Mouse (Mus musculus) thymus, postnatal 14 days (tissue): Measurements from ENCODE around the gene Commd7.
"Not testable (repeated sequence)": the region's sequence is repeated elsewhere in the genome, so short reads cannot be mapped to it uniquely, and the experiment has no call there.

Experiments used
- DNase-seq: peaks from one replicate; pipeline ENCODE4 v3.0.0; 2021

The Commd7 gene

DNA sequence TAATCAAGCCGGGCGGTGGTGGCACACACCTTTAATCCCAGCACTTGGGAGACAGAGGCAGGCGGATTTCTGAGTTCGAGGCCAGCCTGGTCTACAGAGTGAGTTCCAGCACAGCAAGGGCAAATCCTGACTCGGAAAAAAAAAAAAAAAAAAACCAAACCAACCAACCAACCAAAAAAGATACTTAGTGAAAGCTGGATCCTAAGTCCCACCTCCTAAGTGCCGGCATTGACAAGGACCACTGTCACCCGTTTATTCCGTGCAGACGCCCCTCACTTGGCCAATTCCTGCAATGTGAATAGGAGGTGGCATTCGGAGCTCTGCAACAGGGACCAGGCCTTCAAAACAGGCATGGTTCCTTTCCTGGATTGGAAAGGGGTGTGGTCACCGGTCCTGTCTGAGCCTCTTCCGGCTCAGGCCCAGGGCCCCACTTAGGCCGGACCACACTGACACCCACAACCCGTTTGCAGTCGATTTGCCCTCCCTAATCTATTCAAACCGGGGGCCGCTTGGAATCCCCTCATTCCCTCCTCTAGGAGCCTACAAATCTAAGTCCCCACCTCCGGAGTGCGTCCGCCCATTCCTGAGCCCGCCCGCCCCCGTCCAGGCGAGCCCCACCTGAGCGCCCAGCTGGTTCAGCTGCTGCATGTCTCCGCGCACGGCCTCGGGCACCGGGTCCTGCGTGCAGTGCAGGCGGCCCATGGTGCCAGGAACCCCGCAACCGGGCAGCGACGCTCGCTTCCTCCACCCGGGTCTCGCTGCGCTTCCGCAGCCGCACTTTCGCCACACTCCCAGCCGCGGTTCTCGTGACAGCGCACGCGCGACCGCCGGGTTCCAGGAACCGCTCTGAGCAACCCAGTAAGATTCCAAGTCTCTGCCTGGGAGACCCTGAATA, at the start of gene Commd7:
Commd7 (minus strand) TSS at position 806 of the 895 bp plus-strand sequence.
- peak; percentile 92 for DNase-seq

DNA sequence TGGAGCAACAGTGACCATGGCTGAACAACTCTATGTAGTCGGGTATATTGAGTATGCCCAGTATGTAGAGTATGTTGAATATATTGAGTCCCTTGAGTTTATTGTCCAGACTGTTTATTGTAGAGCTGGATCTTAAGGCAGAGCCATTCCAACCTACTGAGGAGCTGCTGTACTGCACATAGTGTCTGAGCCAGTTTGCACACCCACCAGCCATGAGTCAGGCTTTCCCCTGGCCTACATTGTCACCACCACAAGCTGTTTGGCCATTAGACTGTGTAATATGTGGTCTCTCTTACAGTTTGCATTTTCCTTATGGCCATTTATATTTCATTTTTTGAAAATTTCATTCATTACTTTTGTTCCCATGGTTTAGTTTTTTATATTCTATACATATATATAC, 47.4 kb upstream of the Commd7 start:
- DNase-seq, result no peak

DNA sequence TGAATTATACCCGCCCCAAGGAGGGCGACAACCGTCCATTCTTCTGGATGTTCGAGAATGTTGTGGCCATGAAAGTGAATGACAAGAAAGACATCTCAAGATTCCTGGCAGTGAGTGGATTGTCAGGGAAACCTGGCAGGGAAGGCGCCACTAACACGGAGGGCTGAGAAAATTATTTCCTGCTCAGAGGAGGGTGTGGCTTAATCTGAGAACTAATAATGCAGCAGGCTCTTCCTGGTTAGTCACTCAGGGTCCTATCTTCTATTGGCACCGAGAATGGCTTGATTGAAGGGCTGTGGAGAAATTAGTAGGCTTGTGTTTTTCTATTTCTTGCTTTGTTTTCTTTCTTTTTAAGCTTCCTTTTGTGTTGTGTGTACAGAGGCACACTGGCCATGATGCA, 45.0 kb upstream of the Commd7 start:
- no peak for DNase-seq

DNA sequence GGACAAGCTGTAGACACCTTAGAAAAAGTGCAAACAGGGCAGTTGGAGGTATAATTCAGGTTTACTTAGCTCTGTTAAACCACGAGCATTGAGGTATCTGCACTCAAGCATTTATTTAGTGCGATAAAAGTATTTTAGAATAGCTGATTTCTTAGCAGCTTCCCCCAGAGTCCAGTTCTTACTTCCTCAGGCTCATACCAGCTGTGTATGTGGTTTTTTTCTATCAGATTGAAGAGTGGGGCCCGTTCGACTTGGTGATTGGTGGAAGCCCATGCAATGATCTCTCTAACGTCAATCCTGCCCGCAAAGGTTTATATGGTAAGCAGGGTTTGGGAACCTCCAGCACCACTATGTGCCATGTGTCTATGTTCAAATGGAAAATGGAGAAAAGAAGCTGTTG, 44.4 kb upstream of the Commd7 start:
- DNase-seq, result no peak

DNA sequence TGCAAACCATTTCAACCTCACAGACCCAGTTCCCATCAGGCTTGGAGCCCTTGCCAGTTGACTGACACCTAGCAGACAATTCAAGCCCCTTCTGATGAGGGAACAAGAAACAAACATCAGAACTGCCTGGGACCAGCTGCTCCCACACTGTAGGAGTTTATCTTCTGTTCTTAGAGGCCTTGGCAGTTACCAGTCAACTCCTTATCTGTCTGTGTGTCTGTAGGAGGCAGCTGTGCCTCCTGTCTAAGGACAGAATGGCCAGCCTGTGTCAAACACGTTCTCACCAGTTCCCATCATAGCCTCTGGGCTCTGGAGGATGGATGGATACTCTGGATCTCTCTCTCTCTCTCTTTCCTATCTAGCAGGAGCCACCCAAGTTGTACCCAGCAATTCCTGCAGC, 42.8 kb upstream of the Commd7 start:
- DNase-seq, result not testable (repeated sequence)

DNA sequence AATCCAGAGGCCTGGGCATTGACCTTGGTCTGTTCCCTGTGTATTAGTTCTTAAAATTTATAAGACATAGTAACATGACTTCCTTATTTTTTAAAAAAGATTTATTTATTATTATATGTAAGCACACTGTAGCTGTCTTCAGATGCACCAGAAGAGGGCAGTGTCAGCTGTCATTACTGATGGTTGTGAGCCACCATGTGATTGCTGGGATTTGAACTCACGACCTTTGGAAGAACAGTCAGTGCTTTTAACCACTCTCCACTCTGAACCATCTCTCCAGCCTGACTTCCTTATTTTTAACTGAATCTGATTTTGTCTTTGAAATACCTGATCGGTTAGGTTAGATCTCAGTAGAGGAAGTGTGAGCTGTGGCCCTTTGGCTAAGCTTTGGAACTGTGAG, 40.0 kb upstream of the Commd7 start:
- no peak for DNase-seq

DNA sequence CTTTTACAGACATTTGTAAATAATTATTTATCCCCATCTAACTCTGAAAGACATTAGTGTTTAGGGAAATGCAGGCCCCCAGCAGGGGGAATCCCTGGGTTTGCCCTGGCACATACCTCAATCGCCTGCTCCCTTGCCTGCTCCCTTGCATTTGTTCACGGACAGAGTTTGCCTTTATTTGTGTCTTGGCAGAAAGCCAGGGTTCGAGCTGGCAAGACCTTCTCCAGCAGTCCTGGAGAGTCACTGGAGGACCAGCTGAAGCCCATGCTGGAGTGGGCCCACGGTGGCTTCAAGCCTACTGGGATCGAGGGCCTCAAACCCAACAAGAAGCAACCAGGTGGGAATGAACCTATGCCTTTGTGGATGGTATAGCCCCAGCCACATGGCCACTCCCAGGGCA, 37.5 kb upstream of the Commd7 start:
- DNase-seq, result no peak

DNA sequence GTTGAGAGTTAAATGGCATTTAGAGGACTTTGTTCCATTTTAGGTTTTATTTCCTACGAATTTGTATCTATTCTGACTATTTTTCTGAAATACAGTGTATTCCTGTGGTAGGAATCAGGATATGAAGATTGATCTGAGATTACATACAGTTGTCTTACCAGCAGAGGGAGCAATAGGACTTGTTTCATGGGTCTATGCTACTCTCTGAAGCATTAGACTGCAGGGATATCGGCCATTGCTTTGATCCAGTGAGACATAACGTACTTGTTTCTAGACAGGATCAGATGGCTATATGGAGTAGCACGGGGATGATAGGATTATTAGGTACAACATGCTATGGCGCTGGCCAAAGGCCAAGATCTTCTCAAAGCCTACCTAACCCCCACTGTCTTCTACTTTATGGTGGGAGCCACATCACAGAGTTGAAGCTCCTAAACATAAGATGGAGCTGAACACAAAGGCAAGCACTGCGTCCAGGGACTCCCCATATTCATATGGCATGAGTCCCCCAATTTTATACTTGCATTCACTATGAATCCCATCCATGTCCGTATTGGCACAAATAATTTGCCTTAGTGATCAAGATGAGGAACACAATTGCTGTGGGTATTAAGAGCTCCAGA, 36.3 kb upstream of the Commd7 start:
- peak; percentile 15 for DNase-seq

DNA sequence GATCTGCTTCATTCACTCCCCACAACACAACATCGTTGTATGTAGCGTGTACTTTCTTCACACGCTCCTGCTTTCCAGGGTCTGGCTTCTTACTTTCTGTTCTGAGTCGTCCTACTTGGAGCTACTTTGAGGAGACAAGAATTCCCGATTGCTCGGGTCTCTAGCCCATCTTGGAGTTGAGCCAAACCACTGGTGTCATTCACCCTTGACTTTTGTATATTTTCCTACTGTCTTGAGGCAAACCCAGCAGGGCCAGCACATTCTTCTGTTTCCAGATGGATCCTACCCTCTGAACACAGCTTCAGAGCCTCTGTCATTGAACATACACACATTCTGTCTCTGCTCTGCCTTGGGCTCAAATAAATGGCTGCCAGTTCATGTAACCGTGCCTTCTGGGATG, 32.8 kb upstream of the Commd7 start:
- no peak for DNase-seq

DNA sequence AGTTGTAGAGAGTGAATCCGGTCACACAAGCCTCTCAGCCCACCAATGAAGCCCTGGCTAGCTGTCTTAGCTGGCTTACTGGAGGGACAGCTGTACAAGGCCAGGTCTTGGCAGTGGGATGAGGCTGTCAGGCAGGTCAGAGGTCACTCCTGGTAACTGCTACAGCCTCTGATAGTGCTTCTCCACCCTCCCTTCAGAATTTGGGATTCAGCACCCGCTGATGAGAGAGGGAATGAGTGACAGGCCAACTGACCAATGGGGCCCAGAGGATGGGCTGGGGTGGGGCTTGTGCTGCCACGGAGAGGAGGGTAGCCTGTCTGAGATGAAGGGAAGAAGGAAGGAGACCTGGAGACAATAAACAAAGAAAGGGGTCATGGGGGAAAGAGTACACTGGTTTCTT, 28.0 kb upstream of the Commd7 start:
- DNase-seq, result no peak

DNA sequence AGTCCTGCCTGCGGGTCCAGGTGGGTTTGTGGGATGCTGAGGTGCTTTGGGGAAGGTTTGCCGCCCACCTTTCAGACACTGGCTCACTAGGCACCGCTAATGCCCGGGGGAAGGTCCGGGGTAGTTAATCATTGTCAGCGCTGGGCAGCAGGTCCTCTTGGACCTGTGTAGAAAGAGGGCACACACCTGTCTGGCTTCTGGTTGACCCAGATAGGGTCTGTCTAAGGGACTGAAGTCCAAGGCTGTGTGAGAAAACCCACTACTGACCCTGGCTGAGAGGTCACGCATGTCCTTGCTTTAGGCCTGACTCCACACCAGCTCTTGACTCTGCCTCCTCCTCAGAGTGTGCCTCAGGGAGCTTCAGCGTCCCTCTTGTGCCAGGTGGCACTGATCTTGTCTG, 25.1 kb upstream of the Commd7 start:
- not testable (repeated sequence) for DNase-seq

DNA sequence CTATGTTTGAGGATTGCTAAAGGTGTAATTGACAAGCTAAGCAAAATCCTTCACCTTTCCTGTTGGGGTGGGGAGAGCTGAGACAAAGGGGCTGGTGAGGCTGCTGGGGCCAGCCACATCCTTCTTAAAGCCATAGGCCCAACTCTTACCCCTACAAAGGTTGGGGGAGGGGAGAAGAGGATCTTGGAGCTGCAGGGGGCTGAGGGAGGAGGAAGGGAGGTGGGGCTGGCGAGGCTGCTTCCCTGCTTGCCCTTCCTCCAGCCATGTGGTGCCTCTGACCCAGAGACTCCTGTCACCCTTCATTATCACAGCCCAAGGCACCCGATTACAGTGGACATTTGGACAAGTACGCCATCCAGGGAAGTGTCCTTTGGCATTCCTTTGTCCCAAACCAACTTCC, 19.1 kb upstream of the Commd7 start:
- DNase-seq, result no peak

DNA sequence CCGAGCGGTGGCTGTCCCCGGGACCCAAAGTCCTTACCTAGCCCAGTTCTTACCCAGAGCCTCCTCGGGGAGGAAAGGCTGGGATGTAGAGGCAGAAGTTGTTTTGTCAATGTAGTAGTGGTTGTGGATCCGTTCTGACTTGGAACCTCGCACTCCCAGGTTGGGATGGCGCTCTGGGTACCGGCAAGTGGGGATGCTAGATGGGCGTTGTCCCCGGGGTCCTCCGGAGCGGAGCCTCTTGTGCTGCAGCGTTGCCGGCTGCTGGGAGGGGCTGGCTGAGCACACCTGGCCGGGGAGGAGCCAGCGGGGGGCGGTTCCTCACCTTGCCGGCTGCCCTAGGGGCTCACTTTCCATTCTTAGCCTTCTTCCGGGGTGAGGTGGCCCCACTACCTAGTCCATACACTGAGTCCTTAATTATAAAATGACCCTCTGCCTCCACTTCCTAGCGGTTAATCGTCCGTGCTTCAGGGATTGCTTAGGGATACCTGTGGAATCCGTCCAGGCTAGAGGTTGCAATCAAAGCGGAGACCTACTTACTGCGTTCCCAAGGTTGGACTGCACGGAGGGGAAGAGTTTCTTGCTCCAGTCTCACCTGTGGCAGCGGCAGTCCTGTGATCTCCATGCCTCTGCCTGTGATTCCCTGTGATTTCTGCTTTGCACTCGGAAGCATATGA, 17.6 kb upstream of the Commd7 start:
- peak; percentile 55 for DNase-seq

DNA sequence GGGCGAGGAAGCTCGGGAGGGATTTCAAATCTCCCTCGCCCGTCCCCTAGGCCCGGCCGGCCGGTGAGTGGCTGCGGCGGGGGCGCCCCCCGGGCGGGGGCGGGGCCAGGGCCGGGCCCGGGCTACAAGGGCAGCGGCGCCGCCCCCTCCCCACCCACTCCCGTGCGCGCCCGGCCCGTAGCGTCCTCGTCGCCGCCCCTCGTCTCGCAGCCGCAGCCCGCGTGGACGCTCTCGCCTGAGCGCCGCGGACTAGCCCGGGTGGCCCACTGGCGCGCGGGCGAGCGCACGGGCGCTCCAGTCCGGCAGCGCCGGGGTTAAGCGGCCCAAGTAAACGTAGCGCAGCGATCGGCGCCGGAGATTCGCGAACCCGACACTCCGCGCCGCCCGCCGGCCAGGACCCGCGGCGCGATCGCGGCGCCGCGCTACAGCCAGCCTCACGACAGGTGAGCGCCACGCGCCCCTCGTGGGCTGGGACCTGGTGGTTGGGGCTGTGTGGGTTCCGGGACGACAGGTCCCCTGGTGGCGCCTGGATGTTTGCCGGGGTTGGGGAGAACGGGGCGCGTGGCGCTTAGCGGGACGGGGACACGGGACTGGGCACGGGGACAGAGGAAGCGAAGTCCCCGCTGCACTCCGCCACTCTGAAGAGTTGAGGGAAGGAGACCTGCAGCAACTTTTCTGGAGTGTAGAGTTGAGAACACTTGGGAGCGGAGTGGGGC, 16.9 kb upstream of the Commd7 start, which contains the start of gene Dnmt3b:
Dnmt3b (plus strand) TSS at position 153 of the 716 bp plus-strand sequence.
- DNase-seq, result peak; percentile 55

DNA sequence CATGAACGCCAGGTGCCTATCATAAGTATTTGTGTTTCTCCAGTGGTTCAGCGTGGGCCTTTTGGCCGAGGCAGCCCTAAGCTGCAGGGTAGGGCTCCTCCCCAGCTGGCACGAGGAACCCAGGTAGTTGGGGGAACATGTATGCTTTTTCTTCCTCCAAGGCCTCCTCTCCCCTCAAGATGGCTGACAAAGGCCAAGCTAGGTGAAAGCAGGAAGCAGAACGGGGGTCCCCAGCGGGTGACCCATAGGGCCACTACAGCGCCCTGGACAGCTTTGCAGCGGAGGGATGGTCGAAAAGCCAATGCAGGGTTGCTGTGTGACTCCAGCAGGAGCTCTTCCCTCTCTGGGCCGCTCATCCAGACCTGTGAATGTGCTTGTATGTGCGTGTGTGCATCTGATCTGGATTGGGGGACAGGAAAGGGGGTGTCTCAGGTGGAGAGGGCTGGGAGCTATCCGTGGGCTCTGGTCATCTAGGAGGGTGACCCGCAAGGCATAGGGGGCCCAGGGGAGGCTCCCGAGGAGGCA, 16.3 kb upstream of the Commd7 start:
- DNase-seq, result no peak

DNA sequence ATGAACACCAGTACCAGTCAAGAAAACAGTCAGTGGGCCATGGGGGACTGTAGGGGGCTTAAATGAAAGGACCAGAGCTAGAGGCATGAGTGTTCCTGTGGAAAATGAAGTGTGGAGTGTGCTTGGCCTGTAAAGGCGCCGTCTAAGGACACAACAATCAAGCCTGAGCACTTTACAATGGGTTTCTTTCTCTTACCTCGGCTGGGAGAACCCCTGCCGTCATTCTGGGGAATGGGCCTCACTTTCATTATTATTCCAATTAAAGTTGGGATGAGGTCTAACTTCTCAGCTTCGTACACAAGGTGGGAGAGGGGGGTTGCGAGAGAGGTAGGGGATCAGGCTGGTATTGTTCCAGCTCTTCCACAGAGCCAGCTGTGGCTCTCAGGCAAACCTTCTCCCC, 10.4 kb upstream of the Commd7 start:
- DNase-seq, result no peak

DNA sequence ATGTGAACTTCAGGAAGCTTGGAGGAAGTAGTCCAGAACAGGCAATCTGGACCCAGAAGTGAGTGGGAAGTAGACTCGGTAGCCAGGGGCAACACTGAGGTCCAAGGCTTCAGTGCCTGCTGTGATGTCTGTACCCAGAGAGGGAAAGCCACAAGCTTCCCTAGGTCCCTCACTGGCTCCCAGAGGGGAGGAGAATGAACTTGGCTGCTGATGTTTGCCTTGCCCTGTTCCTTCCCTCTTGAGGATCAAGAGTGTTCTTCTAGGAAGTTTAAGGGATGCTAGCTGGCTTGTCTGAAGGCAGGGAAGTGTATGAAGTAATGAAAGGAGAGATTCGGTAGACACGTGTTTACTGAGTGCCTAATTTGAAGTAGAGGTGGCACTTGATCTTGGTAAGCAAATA, 9.9 kb upstream of the Commd7 start:
- no peak for DNase-seq

DNA sequence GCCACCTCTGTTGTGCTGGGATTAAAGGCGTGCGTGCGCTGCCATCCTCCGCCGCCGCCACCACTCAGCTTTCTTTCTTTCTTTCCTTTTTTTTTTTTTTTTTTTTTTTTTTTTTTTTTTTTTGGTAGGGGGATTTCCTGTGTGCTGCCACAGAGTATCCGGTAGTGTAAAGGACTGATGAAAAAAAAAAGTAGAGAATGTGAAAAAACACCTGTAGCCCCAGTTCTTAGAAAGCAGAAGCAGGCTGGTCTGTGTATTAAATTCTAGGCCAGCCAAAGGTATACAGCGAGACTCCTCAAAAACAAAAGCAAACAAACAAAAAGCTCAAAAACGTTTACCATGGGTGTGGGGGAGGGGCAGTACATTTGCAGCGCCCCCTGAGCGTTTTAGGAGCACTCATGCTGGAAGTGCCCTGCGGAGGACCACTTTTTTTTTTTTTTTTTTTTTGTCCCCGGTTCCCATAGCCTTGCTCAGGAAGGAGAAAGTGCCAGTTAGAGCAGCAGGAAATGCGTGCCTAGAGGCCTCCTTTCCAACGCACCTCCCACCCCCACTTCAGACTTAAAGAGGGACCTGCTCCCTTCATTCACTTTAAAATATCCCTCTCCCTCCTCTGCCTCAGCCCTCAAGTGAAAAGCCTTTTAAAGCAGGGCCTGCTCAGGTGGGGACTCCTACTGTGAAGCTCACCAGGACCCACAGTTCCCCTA, 6.5 kb upstream of the Commd7 start:
- peak; percentile 33 for DNase-seq

DNA sequence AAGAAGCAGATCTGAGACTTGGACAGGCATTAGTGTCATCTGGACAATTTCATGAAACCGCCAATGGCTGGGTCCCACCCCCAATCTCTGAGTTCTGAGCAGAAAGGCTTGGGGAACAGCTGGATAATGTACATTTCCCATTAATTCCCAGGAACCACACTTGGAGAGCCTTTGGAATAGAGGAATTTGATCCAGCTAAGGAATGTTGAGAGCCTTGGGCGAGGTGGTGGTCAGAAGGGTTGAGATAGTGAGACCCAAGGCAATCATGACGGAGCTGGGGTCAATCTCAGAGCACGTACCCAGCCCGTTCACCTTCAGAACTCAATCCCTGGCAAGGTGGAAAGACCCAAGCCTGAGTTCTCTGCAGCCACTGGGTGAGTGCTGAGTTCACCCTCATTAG, 678 bp upstream of the Commd7 start:
- DNase-seq, result no peak

DNA sequence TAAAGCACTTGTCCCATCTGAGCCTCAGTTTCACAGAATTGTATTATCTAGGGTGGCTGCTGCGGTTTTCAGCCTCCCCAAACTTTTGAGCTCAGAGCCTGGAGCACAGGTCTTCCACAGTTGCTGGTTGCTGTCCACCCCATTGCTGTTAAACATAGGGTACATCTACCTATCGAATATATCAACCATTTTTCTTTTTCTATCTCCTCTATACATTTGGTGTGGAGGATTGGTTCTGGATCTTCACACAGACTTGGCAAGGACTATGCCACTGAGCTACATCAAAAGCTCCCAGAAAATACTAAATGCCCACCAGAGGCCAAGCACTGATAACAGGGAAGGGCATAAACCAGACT, 268 bp upstream of the Commd7 start:
- no peak for DNase-seq

DNA sequence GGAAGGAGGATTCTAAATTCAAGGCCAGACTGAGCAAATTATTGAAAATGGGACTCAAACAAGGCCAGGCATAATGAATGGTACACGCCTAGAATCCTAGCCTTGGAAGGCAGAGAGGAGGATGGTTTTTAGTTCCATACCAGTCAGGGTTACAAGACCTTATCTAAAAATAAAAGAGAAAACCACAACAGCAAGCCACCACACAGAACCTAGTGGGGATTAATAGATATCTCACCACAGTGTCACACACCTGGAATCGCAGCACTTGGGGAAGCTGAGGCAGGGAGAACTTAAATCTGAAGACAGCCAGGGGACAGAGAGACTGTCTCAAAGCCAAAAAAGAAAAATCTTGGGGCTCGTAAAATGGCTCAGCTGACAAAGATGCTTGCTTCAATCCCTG, 1.6 kb downstream of the Commd7 start:
- no peak for DNase-seq

DNA sequence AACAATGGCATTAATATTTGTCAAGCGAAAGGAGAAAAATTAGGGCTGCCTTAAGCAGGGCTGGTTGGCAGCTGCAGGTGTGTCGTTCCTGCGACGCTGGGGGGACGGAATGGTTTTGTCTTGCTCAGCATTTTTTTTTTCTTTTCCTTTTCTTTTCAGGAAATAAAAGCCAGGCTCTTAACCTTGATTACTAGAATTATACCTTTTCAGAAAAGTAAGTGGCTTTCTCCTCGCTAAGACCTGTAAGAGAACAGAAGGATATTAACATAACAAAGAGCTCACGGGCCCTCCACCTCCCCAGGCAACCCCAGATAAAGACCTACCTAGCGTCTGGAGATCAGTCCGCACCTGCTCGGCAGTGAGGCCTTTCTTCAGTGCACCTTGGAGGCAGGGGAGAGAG, 10.1 kb downstream of the Commd7 start:
- no peak for DNase-seq
